Mouse (Mus musculus): Measurements from ENCODE around the gene Dync1li1.

DNA sequence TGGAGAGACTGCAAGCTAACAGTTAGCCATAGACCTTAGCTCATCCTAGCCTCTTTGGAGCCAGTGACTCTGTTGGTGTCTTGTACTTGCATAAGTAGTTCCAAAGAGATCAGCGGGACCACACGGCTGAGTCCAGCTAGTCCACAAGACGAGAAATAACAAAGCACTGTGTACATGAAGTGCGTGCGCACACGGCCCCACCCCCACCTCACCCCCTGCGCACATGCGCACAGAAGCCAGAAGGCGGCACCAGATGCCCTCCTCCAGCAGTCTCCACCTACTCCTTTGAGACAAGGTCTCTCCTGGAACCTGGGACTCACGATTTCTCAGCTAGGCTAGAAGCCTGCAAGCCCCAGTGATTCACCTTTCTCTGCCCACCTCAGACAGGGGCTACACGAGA, 24.8 kb upstream of the Dync1li1 start:
- TF ChIP-seq CTCF (IDR thresholded peaks at IDR 0.05; ENCODE audit: extremely low read depth, insufficient read depth, low read length) (no peak), POLR2A (IDR thresholded peaks at IDR 0.05; ENCODE audit: extremely low read depth, insufficient read depth, low read length) (no peak)

All from cortical plate, adult 2 months (tissue).